Mouse (Mus musculus): Measurements from ENCODE around the gene Tmem260. TPM values are rescaled to one million over a fixed set of nuclear protein-coding genes. Genes with fewer than 3 reads are reported as not detected.

Gene Tmem260
- total and polyA plus RNA-seq, 2 experiments = 9.7 to 16.2 TPM

- peak; percentile 86 for DNase-seq (ENCODE audit: extremely low read depth, low read depth, low spot score)
- 42% methylated on average over 6 of the region's 6 CpGs for WGBS
- no peaks in the 10 kb centered on the region for H3K4me1 ChIP-seq (ENCODE audit: control insufficient read depth, insufficient read depth, low read length)
- H3K36me3 ChIP-seq (ENCODE audit: control insufficient read depth, insufficient read depth, low read length) = peaks cover 27% of the 10 kb centered on the region
- H3K79me2 ChIP-seq (ENCODE audit: control insufficient read depth, insufficient read depth, low read length) = no peaks in the 10 kb centered on the region
- H3K4me3 ChIP-seq (ENCODE audit: insufficient read depth, low read depth, low read length) = no peak overlapping the region
- H3K9ac ChIP-seq (ENCODE audit: low read depth, low read length) = no peak overlapping the region
- no peak overlapping the region for H3K27ac ChIP-seq (replicated peaks; ENCODE audit: insufficient read depth, low read depth, low read length)
- TF ChIP-seq POLR2A (IDR thresholded peaks at IDR 0.05; ENCODE audit: extremely low read depth, insufficient read depth, low read length) = no peak
- TF ChIP-seq CTCF (IDR thresholded peaks at IDR 0.05; ENCODE audit: low read depth, low read length) = no peak
- H3K27me3 ChIP-seq (ENCODE audit: control insufficient read depth, insufficient read depth, low read length) = no peaks in the 10 kb centered on the region
These were observed 36.8 kb downstream of the Tmem260 start for GRCm38 (mm10) chr14:48482762-48483161.

GRCm38 (mm10) chr14:48493896-48494295 is 48.0 kb downstream of the Tmem260 start:
- H3K36me3 ChIP-seq (ENCODE audit: control insufficient read depth, insufficient read depth, low read length) = peaks cover 20% of the 10 kb centered on the region
- no peak for DNase-seq (ENCODE audit: extremely low read depth, low read depth, low spot score)
- no peaks in the 10 kb centered on the region for H3K4me1 ChIP-seq (ENCODE audit: control insufficient read depth, insufficient read depth, low read length)
- TF ChIP-seq CTCF (IDR thresholded peaks at IDR 0.05; ENCODE audit: low read depth, low read length) (peak; percentile 84), POLR2A (IDR thresholded peaks at IDR 0.05; ENCODE audit: extremely low read depth, insufficient read depth, low read length) (no peak)
- no peaks in the 10 kb centered on the region for H3K79me2 ChIP-seq (ENCODE audit: control insufficient read depth, insufficient read depth, low read length)
- no peak overlapping the region for H3K9ac ChIP-seq (ENCODE audit: low read depth, low read length)
- no peak overlapping the region for H3K4me3 ChIP-seq (ENCODE audit: insufficient read depth, low read depth, low read length)
- 38% methylated on average over 4 of the region's 4 CpGs for WGBS
- no peaks in the 10 kb centered on the region for H3K27me3 ChIP-seq (ENCODE audit: control insufficient read depth, insufficient read depth, low read length)
- no peak overlapping the region for H3K27ac ChIP-seq (replicated peaks; ENCODE audit: insufficient read depth, low read depth, low read length)

GRCm38 (mm10) chr14:48502573-48502972 is 56.6 kb downstream of the Tmem260 start:
- H3K79me2 ChIP-seq (ENCODE audit: control insufficient read depth, insufficient read depth, low read length) = no peaks in the 10 kb centered on the region
- no peak for DNase-seq (ENCODE audit: extremely low read depth, low read depth, low spot score)
- H3K27ac ChIP-seq (replicated peaks; ENCODE audit: insufficient read depth, low read depth, low read length) = no peak overlapping the region
- H3K4me3 ChIP-seq (ENCODE audit: insufficient read depth, low read depth, low read length) = no peak overlapping the region
- H3K4me1 ChIP-seq (ENCODE audit: control insufficient read depth, insufficient read depth, low read length) = peaks cover 9% of the 10 kb centered on the region
- TF ChIP-seq POLR2A (IDR thresholded peaks at IDR 0.05; ENCODE audit: extremely low read depth, insufficient read depth, low read length) (no peak), CTCF (IDR thresholded peaks at IDR 0.05; ENCODE audit: low read depth, low read length) (no peak)
- H3K9ac ChIP-seq (ENCODE audit: low read depth, low read length) = no peak overlapping the region
- WGBS = 97% methylated on average over 7 of the region's 7 CpGs
- peaks cover 9% of the 10 kb centered on the region; the same call in 1 of the 2 replicates for H3K36me3 ChIP-seq (ENCODE audit: control insufficient read depth, insufficient read depth, low read length)
- no peaks in the 10 kb centered on the region for H3K27me3 ChIP-seq (ENCODE audit: control insufficient read depth, insufficient read depth, low read length)

- peak; percentile 96 for DNase-seq (ENCODE audit: extremely low read depth, low read depth, low spot score)
- H3K36me3 ChIP-seq (ENCODE audit: control insufficient read depth, insufficient read depth, low read length) = peaks cover 3% of the 10 kb centered on the region; the same call in 1 of the 2 replicates
- no peaks in the 10 kb centered on the region for H3K27me3 ChIP-seq (ENCODE audit: control insufficient read depth, insufficient read depth, low read length)
- H3K9ac ChIP-seq (ENCODE audit: low read depth, low read length) = no peak overlapping the region
- no peaks in the 10 kb centered on the region for H3K79me2 ChIP-seq (ENCODE audit: control insufficient read depth, insufficient read depth, low read length)
- peaks cover 11% of the 10 kb centered on the region for H3K4me1 ChIP-seq (ENCODE audit: control insufficient read depth, insufficient read depth, low read length)
- TF ChIP-seq POLR2A (IDR thresholded peaks at IDR 0.05; ENCODE audit: extremely low read depth, insufficient read depth, low read length) (no peak), CTCF (IDR thresholded peaks at IDR 0.05; ENCODE audit: low read depth, low read length) (no peak)
- H3K27ac ChIP-seq (replicated peaks; ENCODE audit: insufficient read depth, low read depth, low read length) = peak overlapping the region; percentile 40
- H3K4me3 ChIP-seq (ENCODE audit: insufficient read depth, low read depth, low read length) = no peak overlapping the region
- WGBS = 52% methylated on average over 18 of the region's 18 CpGs
These were observed 58.0 kb downstream of the Tmem260 start for GRCm38 (mm10) chr14:48503691-48504565.

- Histone ChIP-seq H3K27ac (replicated peaks; ENCODE audit: insufficient read depth, low read depth, low read length) (no peak overlapping the region), H3K36me3 (ENCODE audit: control insufficient read depth, insufficient read depth, low read length) (peaks cover 3% of the 10 kb centered on the region; the same call in 1 of the 2 replicates), H3K4me3 (ENCODE audit: insufficient read depth, low read depth, low read length) (no peak overlapping the region), H3K4me1 (ENCODE audit: control insufficient read depth, insufficient read depth, low read length) (peaks cover 14% of the 10 kb centered on the region), H3K27me3 (ENCODE audit: control insufficient read depth, insufficient read depth, low read length) (no peaks in the 10 kb centered on the region), H3K79me2 (ENCODE audit: control insufficient read depth, insufficient read depth, low read length) (no peaks in the 10 kb centered on the region), H3K9ac (ENCODE audit: low read depth, low read length) (no peak overlapping the region)
- TF ChIP-seq POLR2A (IDR thresholded peaks at IDR 0.05; ENCODE audit: extremely low read depth, insufficient read depth, low read length) (no peak), CTCF (IDR thresholded peaks at IDR 0.05; ENCODE audit: low read depth, low read length) (no peak)
- DNase-seq (ENCODE audit: extremely low read depth, low read depth, low spot score) = no peak
- 90% methylated on average over 9 of the region's 9 CpGs for WGBS
These were observed 58.6 kb downstream of the Tmem260 start for GRCm38 (mm10) chr14:48504566-48504950.

- H3K27ac ChIP-seq (replicated peaks; ENCODE audit: insufficient read depth, low read depth, low read length) = no peak overlapping the region
- WGBS = 97% methylated on average over 12 of the region's 12 CpGs
- no peak overlapping the region for H3K4me3 ChIP-seq (ENCODE audit: insufficient read depth, low read depth, low read length)
- peaks cover 14% of the 10 kb centered on the region for H3K4me1 ChIP-seq (ENCODE audit: control insufficient read depth, insufficient read depth, low read length)
- TF ChIP-seq CTCF (IDR thresholded peaks at IDR 0.05; ENCODE audit: low read depth, low read length) = no peak
- no peak for TF ChIP-seq POLR2A (IDR thresholded peaks at IDR 0.05; ENCODE audit: extremely low read depth, insufficient read depth, low read length)
- H3K36me3 ChIP-seq (ENCODE audit: control insufficient read depth, insufficient read depth, low read length) = no peaks in the 10 kb centered on the region; the same call in 1 of the 2 replicates
- H3K9ac ChIP-seq (ENCODE audit: low read depth, low read length) = no peak overlapping the region
- H3K79me2 ChIP-seq (ENCODE audit: control insufficient read depth, insufficient read depth, low read length) = no peaks in the 10 kb centered on the region
- no peaks in the 10 kb centered on the region for H3K27me3 ChIP-seq (ENCODE audit: control insufficient read depth, insufficient read depth, low read length)
- no peak for DNase-seq (ENCODE audit: extremely low read depth, low read depth, low spot score)
These were observed 59.7 kb downstream of the Tmem260 start for GRCm38 (mm10) chr14:48505606-48506005.
